Mouse (Mus musculus) bone marrow, adult 2 months (tissue): ENCODE results near the gene Foxs1.

Experiments used
- CTCF ChIP-seq: fragments of 200-500 bp; IDR thresholded peaks from 2 replicates; pipeline ENCODE4 v1.5.1; 2011; ENCODE audit warnings: low read length, control low read depth; ENCODE audit not compliant: control insufficient read depth, insufficient read depth
- POLR2A ChIP-seq: fragments of 200-500 bp; IDR thresholded peaks from 2 replicates; pipeline ENCODE4 v1.6.1; 2011; ENCODE audit warnings: low read depth, mild to moderate bottlenecking, control low read depth, low read length, borderline replicate concordance; ENCODE audit not compliant: control insufficient read depth

DNA sequence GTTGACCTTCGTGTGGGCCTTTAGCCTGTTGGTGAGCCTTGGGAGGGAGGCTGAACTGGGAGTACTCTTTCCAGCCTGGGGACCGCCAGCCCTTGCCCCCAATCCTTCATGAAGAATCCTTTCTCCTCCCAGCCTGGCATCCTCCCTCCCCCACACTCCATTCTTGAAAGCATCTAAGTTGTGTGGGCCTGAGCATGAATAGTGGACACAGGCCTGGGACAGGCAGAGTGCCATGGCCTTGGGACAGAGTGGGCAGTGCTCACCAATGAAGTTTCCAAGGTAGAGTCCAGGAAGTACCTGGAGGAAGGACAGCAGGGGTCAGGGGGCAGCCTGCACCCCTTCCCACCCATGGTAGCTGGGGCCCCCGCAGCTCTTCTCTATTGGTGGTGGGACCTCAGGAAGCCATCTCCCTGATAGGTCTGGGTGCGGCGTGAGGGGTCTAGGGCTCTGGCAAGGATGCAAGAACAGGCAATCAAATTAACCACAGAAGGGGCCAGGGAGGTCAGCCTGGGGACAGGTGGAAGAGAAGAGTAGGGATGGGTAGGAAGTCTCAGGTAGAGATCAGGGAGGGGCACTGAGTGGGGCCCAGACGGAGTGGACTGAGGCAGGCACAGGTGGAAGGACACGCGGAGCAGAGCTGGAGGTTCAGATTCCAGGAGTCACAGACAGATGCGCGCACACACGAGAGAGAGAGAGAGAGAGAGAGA is 17.5 kb upstream of the Foxs1 start:
- TF ChIP-seq CTCF = no peak
- no peak for TF ChIP-seq POLR2A
